Mouse (Mus musculus) layer of hippocampus, adult 2 months (tissue): ENCODE measurements around the gene Rab1a. TPM values are rescaled to one million over a fixed set of nuclear protein-coding genes. Genes with fewer than 3 reads are reported as not detected.
"Not testable (repeated sequence)": the region's sequence is repeated elsewhere in the genome, so short reads cannot be mapped to it uniquely, and the experiment has no call there.

Experiments used
- DNase-seq, 2 experiments: peaks; one replicate each; pipeline ENCODE4 v3.0.0; 2022; ENCODE audit warnings: low spot score in 2 of 2
- H3K27ac ChIP-seq: fragments of 200-600 bp; 2 replicates; pipeline ENCODE4 v1.8.1; 2022
- H3K4me3 ChIP-seq: fragments of 200-600 bp; 2 replicates; pipeline ENCODE4 v1.8.1; 2022; ENCODE audit warnings: mild to moderate bottlenecking
- CTCF ChIP-seq: fragments of 200-600 bp; conservative IDR thresholded peaks from 2 replicates; pipeline ENCODE4 v1.8.1; 2022; ENCODE audit warnings: antibody characterized with exemption, mild to moderate bottlenecking, moderate library complexity
- total RNA-seq, 2 experiments: library from RNA; stranded (reverse); gene quantifications; 2 replicates each; pipeline ENCODE4 v1.2.3; 2021

Rab1a gene
- total RNA-seq, 2 experiments from 2014 or later = 161 to 162 TPM

DNA sequence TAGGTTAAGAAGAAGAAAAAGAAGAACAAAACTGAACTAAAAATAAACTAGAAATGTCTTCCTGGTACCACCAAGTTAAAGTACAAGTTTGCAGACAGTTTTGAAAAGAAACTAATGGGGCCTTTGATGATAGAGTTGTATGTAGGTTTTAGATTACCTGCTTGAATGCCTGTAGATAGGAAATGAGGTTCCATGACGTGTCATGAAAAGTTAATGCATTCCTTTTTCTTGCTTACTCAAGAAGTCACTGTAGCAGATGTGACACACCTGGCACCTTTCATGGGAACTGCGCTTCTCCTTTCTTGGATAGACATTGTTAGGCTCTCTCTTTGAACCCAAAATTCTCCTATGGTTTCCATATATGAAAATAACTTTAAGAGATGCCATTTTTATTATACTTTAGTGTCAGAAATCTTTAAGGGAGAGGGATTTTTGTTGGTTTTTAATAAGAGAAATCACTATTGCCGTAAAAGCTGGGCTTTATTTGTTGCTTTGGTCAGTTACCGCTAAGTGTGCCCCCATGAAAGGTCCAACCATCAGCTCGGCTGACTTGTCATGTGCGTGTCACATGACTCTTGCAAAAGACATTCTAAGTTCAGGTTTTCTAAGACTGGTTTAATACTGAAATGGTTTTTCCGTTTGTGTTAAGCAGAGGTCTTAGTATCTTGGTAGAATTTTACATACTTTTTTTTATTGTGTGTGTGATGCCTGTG, 1.2 kb downstream of the Rab1a start:
- Histone ChIP-seq H3K4me3 (peak overlapping the region; percentile 93), H3K27ac (peak overlapping the region; percentile 96)
- DNase-seq = no peak
- no peak for TF ChIP-seq CTCF

DNA sequence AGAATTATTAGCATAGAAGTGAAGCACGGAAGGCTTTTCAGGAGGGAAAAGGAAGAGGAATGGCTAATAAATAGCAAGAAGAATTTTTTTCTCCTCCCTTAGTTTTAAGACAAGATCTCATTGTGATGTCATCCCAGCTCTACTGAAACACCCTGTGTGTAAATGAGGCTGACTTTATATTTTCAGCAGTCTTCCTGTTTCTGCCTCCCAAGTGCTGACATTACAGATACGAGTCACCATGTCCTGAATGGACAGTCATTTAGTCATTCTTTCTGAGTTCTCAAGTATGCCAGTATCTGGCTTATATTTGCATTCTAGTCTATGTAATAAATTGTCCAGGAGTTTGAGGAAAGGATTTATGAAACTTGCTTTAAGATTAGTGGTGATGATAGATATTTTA, 3.1 kb downstream of the Rab1a start:
- DNase-seq = no peak
- TF ChIP-seq CTCF = no peak
- H3K27ac ChIP-seq = no peak overlapping the region
- H3K4me3 ChIP-seq = no peak overlapping the region

DNA sequence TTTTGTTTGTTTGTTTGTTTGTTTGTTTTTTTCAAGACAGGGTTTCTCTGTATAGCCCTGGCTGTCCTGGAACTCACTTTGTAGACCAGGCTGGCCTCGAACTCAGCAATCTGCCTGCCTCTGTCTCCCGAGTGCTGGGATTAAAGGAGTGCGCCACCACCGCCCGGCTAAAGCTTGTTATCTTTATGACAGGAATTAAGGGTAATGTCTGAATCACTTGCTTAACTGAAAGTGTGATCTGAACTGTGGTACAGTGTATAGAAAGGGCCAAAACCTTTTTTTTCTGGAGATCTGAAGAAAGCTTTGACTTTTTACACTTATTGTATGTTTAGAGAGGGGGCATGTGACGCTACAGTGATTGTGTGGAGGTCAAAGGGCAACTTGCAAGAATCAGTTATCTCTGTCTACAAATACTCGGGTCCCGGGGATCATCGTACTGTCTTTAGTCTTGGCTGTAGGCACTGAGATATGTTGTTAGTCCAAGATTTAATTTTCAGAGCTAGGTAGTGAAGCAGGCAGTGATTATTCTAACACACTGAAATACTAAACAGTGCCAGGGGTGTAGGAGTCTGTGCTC, 3.7 kb downstream of the Rab1a start:
- no peak for DNase-seq
- Histone ChIP-seq H3K4me3 (no peak overlapping the region; the same call in 1 of the 2 replicates), H3K27ac (no peak overlapping the region)
- TF ChIP-seq CTCF = no peak

DNA sequence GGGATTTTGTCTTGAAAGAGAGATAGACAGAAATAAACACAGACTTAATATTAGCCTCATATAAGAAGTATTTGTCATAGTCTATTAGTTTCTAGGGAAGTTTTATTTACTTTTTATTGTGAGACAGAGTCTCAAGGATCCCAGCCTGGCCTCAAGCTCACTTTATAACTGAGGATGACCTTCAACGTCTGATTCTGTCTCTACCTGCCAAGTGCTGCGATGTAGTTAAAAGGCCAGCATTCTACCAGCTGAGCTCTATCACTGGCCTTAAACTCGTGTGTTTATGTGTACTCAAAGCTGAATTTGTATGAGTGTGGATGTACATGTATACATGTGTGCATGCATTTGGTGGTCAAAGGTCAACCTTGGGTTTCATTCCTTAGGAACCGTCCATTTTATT, 4.3 kb downstream of the Rab1a start:
- no peak for TF ChIP-seq CTCF
- no peak overlapping the region for H3K4me3 ChIP-seq
- no peak for DNase-seq
- peak overlapping the region; percentile 33; the same call in 1 of the 2 replicates for H3K27ac ChIP-seq

DNA sequence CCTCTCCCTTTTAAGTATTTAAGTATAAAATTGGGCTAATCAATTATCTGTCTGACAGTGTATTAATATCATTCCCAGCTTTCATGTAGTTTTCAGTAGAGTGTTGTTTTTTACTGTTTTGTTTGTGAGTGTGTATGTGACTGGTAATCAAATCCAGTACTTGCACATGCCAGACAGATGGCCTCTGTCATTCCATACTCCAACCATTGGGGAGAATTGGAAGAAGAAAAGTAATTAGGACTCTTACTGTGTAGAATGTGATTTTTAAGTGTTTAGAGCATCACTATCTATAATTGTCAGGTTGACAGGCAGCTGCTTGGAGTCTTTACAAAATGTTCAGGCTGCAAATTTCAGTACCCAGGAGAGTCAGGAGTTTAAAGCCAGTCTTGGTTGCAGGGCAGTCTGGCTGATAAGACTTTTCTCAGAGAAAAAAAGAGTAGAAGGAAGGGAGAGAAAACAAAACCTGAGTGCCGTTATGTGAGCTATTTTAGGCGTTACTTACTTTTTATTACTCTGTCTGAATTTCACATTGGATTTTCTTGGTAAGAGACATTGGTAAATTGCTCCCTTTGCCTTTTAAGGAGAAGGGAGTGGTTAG, 5.5 kb downstream of the Rab1a start:
- DNase-seq = no peak
- TF ChIP-seq CTCF = peak; percentile 18; the same call in 1 of the 2 replicates
- Histone ChIP-seq H3K4me3 (no peak overlapping the region), H3K27ac (peak overlapping the region; percentile 33; the same call in 1 of the 2 replicates)

DNA sequence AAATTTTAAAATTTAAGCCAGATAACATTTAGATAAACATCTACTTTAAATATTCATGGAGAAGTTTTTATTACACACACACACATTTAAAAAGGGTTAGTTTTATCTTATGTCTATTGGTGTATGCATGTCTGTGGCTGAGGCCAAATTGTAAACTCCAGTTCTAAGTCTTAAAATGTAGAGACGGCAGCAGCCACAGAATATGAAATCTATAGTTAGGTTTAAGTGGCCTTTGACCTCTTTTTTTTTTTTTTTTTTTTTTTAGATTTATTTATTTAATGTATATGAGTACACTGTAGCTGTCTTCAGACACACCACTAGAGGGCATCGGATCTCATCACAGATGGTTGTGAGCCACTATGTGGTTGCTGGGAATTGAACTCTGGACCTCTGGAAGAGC, 6.4 kb downstream of the Rab1a start:
- Histone ChIP-seq H3K27ac (no peak overlapping the region; the same call in 1 of the 2 replicates), H3K4me3 (no peak overlapping the region)
- no peak for DNase-seq
- TF ChIP-seq CTCF = peak; percentile 57

DNA sequence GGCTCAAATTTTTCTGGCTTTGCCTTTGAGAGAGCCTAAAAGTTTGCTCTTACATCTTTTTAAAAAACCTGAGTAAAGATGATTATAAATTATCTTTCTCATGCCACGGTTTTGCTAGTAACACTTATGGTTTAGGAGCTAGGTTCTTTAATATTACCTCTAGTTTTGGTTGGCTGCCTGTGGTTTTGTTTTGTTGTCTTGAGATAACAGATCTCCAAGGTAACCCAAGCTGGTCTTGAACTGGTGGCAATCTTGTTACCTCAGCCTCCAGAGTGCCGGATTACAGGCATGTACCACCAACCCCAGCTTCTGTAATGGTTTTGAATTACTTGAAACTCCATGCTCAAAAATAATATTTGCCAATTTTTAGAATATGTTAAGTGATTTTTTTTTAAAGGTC, 10.6 kb downstream of the Rab1a start:
- no peak for DNase-seq
- TF ChIP-seq CTCF = no peak

DNA sequence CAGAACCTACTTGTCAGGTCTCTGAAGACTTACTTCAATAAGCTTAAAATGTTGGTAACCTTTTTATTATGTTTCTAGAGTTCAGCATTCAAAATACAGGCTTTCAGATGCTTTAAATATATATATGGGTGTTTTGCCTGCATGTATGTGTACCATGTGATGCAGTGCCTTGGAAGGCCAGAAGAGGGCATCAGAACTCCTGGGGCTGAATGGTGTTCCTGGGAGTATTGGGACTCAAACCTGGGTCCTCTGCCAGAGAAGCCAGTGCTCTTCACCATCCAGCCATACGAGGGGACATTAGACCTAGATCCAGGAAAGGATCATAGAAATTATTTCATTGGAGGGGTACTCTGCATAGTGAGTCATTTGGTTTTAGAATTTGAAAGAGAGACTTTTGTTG, 13.5 kb downstream of the Rab1a start:
- no peak overlapping the region for H3K27ac ChIP-seq
- peak; percentile 75 for TF ChIP-seq CTCF
- no peak for DNase-seq
- no peak overlapping the region for H3K4me3 ChIP-seq

More for the DNA sequence above, 10.6 kb downstream of the Rab1a start:
- H3K4me3 ChIP-seq = no peak overlapping the region
- no peak overlapping the region for H3K27ac ChIP-seq

DNA sequence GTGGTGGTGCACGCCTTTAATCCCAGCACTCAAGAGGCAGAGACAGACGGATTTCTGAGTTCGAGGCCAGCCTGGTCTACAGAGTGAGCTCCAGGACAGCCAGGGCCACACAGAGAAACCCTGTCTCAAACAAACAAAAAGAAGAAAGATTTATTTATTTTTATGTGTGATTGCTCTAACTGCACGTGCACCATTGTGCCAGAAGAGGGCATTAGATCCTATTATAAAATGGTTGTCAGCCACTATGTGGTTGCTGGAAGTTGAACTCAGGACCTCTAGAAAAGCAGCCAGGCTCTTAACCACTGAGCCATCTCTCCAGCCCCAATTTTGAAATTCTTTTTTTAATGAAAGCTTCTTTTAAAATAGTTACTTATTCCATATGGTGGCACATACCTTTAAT, 15.2 kb downstream of the Rab1a start:
- TF ChIP-seq CTCF = peak; percentile 66
- no peak overlapping the region for H3K27ac ChIP-seq
- no peak for DNase-seq
- no peak overlapping the region for H3K4me3 ChIP-seq

DNA sequence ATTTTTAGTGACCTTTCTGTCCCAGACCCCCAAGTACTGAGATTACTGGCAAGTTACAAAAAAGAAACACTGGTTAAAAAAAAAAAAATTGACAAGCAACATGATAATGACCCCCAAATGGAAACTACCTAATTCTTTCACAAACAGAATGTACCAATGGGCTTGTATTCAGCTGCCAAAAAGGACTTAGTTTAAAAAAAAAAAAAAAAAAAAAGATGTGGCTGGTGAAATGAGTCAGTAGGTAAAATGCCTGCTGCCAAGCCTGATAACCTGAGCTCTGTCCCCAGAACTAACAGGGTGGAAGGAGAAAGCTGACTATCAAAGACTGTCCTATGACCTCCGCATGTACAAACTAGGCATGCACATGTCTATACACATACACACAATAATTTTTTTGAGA, 16.0 kb downstream of the Rab1a start:
- no peak for DNase-seq
- H3K4me3 ChIP-seq = no peak overlapping the region
- H3K27ac ChIP-seq = no peak overlapping the region
- no peak for TF ChIP-seq CTCF

DNA sequence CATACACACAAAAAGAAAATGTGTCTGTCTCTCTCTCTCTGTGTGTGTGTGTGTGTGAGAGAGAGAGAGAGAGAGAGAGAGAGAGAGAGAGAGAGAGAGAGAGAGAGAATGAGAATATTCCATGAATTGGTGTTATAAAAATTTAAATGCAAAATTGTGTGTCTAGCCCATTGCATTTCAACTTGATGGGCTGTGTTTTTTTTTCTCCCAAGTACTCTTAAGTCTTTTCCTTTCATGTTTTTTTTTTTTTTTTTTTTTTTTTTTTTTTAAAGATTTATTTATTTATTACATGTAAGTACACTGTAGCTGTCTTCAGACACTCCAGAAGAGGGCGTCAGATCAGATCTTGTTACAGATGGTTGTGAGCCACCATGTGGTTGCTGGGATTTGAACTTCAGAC, 20.4 kb downstream of the Rab1a start:
- not testable (repeated sequence) for H3K27ac ChIP-seq

DNA sequence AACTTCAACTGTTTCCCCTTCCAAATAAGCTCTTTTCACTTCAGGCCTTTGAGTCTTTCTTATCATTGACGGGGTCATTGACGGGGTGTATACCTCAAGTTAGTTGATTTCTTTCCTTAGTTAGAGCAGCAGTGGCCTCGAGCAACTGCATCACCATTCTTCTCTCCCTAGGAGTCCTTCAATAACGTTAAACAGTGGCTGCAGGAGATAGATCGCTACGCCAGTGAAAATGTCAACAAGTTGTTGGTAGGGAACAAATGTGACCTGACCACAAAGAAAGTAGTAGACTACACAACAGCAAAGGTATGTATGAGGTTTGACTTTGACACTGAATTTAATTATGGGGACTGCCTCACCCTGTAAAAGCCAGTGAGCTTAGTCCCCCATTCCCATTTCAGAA, 23.0 kb downstream of the Rab1a start:
- DNase-seq = no peak

More for the DNA sequence above, 20.4 kb downstream of the Rab1a start:
- not testable (repeated sequence) for H3K4me3 ChIP-seq, DNase-seq

DNA sequence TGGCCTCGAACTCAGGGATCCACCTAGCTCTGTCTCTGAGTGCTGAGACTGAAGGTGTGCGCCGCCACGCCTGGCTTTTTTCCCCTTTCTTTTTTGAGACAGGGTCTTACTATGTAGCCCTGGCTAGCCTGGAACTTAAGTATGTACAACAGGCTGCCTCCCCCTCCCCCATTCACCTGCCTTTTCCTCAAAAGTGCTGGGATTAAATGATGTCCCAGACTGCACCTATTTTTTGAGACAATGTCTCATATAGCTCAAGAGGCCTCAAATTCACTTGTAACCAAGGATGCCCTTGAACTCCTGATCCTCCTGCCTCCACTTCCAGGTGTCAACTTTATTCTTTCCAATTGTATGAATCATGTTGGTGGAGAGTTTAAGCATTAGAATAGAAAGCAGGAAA, 24.7 kb downstream of the Rab1a start:
- TF ChIP-seq CTCF = no peak
- Histone ChIP-seq H3K4me3 (no peak overlapping the region), H3K27ac (no peak overlapping the region)
- DNase-seq = no peak

More for the DNA sequence above, 23.0 kb downstream of the Rab1a start:
- H3K4me3 ChIP-seq = no peak overlapping the region
- H3K27ac ChIP-seq = no peak overlapping the region
- no peak for TF ChIP-seq CTCF

DNA sequence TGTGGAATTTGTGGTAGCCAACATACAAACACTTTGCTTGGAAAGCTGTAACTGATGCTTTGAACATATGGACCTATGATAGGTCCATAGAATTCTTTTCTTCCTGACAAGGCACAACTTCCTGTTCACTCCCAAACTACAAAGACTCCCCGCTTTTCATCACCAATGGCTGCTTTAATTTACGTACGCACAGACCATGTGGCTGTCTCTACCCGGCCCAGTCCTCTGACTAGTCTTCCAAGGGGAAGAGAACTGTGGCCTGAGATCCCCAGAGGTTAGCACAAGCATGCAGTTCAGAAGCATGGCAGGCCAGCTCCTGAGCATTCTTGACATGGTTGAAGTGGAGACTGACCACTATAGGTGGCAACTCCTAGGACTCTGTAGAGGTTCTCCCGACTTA, 27.4 kb downstream of the Rab1a start:
- TF ChIP-seq CTCF = no peak

More for the DNA sequence above, 27.4 kb downstream of the Rab1a start:
- no peak for DNase-seq
- H3K27ac ChIP-seq = no peak overlapping the region
- no peak overlapping the region for H3K4me3 ChIP-seq
